Mouse (Mus musculus) heart, postnatal 0 days (tissue): ENCODE measurements around the gene D630039A03Rik. TPM values are rescaled to one million over a fixed set of nuclear protein-coding genes. Genes with fewer than 3 reads are reported as not detected.

Source experiments
- ATAC-seq: fragments of 200-750 bp; cut with Nextera tagmentation; 2 replicates; pipeline ENCODE4 v1.8.0; 2017; ENCODE audit warnings: low read depth, moderate number of reproducible peaks, moderate library complexity; ENCODE audit not compliant: insufficient read depth
- DNase-seq: peaks from one replicate; pipeline ENCODE4 v3.0.0-alpha.2; 2016; ENCODE audit warnings: low spot score
- H3K27ac ChIP-seq: fragments of 300-500 bp; sonication (generic); 2 replicates; pipeline ENCODE4 v1.5.1; 2014; ENCODE audit warnings: low read depth, mild to moderate bottlenecking
- H3K27me3 ChIP-seq: fragments of 300-500 bp; sonication (generic); 2 replicates; pipeline ENCODE4 v1.6.1; 2014; ENCODE audit warnings: low read length, mixed read lengths; ENCODE audit not compliant: control insufficient read depth, insufficient read depth
- H3K36me3 ChIP-seq: fragments of 300-500 bp; sonication (generic); replicated peaks from 2 replicates; pipeline ENCODE4 v1.6.1; 2014; ENCODE audit warnings: low read length, mixed read lengths; ENCODE audit not compliant: control insufficient read depth, insufficient read depth
- H3K4me1 ChIP-seq: fragments of 300-500 bp; sonication (generic); 2 replicates; pipeline ENCODE4 v1.6.1; 2014; ENCODE audit warnings: antibody characterized with exemption; ENCODE audit not compliant: control insufficient read depth, insufficient read depth
- H3K4me2 ChIP-seq: fragments of 300-500 bp; sonication (generic); 2 replicates; pipeline ENCODE4 v1.6.1; 2014; ENCODE audit warnings: low read depth, mild to moderate bottlenecking, low read length, moderate library complexity
- H3K4me3 ChIP-seq: fragments of 300-500 bp; sonication (generic); 2 replicates; pipeline ENCODE4 v1.5.1; 2014; ENCODE audit warnings: low read depth, low read length
- H3K9ac ChIP-seq: fragments of 300-500 bp; sonication (generic); replicated peaks from 2 replicates; pipeline ENCODE4 v1.6.1; 2014; ENCODE audit warnings: low read depth, low read length, mixed read lengths
- H3K9me3 ChIP-seq: fragments of 300-500 bp; sonication (generic); replicated peaks from 2 replicates; pipeline ENCODE4 v1.6.1; 2016; ENCODE audit warnings: low read length; ENCODE audit not compliant: control insufficient read depth
- CTCF ChIP-seq: IDR thresholded peaks from 2 replicates; pipeline ENCODE4 v1.5.1; 2016; ENCODE audit warnings: antibody characterized with exemption, control low read depth, low read depth
- EP300 ChIP-seq: IDR thresholded peaks from 2 replicates; pipeline ENCODE4 v1.6.1; 2016; ENCODE audit warnings: antibody characterized with exemption, low read depth
- WGBS: fragments of 180-500 bp; shearing (Covaris S2); extraction: QIAGEN DNeasy Blood & Tissue Kit; methylation state at CpG from one replicate; pipeline ENCODE4 v1.1.7; 2014; 5-methylcytosine and 5-hydroxymethylcytosine counted together
- polyA plus RNA-seq: library from polyadenylated mRNA; unstranded; fragments of >200 nt; fragmentation: Nextera tagmentation; extraction: Ambion mirVana; gene quantifications from 2 replicates; pipeline ENCODE4 v1.2.1, GENCODE M21; 2015
- total RNA-seq: library from RNA; depleted of rRNA; stranded (reverse); fragments of >200 nt; gene quantifications from 2 replicates; pipeline ENCODE4 v1.2.3, GENCODE M21; 2014; ENCODE audit warnings: low replicate concordance

Gene D630039A03Rik
- total and polyA plus RNA-seq, 2 experiments from 2014 or later: 0.08 TPM; not detected in 1

GRCm38 (mm10) chr4:57879804-57880357, 36.2 kb downstream of the D630039A03Rik start:
- DNase-seq (peak; percentile 76), ATAC-seq (no peak)
- Histone ChIP-seq H3K4me2 (no peak overlapping the region), H3K9ac (no peak overlapping the region), H3K27ac (no peak overlapping the region), H3K27me3 (no peaks in the 10 kb centered on the region), H3K9me3 (no peaks in the 10 kb centered on the region), H3K36me3 (peaks cover 19% of the 10 kb centered on the region), H3K4me3 (no peak overlapping the region), H3K4me1 (peaks cover 26% of the 10 kb centered on the region)
- WGBS: 21% methylated on average over 6 of the region's 6 CpGs
- no peak for TF ChIP-seq EP300
- TF ChIP-seq CTCF: peak; percentile 88

- TF ChIP-seq CTCF (no peak), EP300 (no peak)
- ATAC-seq (no peak), DNase-seq (no peak)
- H3K36me3 ChIP-seq: peaks cover 19% of the 10 kb centered on the region
- H3K27me3 ChIP-seq: no peaks in the 10 kb centered on the region
- H3K4me1 ChIP-seq: peaks cover 20% of the 10 kb centered on the region
- no peaks in the 10 kb centered on the region for H3K9me3 ChIP-seq
- no peak overlapping the region for H3K4me2 ChIP-seq
- no peak overlapping the region for H3K4me3 ChIP-seq
- no peak overlapping the region for H3K9ac ChIP-seq
- 85% methylated on average over 5 of the region's 5 CpGs for WGBS
- no peak overlapping the region for H3K27ac ChIP-seq
Measured at GRCm38 (mm10) chr4:57879137-57879536, 37.0 kb downstream of the D630039A03Rik start.

GRCm38 (mm10) chr4:57867454-57867853, 48.6 kb downstream of the D630039A03Rik start:
- no peak for DNase-seq
- no peak overlapping the region for H3K9ac ChIP-seq
- TF ChIP-seq CTCF: no peak
- TF ChIP-seq EP300: no peak
- 0 out of 2 replicates have a peak overlapping the region, but pooled peaks have one; percentile 43 for H3K27ac ChIP-seq
- 56% methylated on average over 10 of the region's 10 CpGs for WGBS
- H3K4me2 ChIP-seq: peak overlapping the region; percentile 18; the same call in 1 of the 2 replicates
- no peaks in the 10 kb centered on the region for H3K9me3 ChIP-seq
- peaks cover 20% of the 10 kb centered on the region for H3K4me1 ChIP-seq
- ATAC-seq: no peak
- H3K27me3 ChIP-seq: no peaks in the 10 kb centered on the region
- no peak overlapping the region for H3K4me3 ChIP-seq
- H3K36me3 ChIP-seq: peaks cover 5% of the 10 kb centered on the region; the same call in 1 of the 2 replicates

- 50% methylated on average over 9 of the region's 9 CpGs for WGBS
- Histone ChIP-seq H3K9ac (no peak overlapping the region; the same call in 1 of the 2 replicates), H3K4me3 (no peak overlapping the region)
Measured at GRCm38 (mm10) chr4:57866990-57867389, 49.1 kb downstream of the D630039A03Rik start.

GRCm38 (mm10) chr4:57866088-57866487, 50.0 kb downstream of the D630039A03Rik start:
- ATAC-seq (peak; percentile 63), DNase-seq (peak; percentile 54)
- WGBS: 24% methylated on average over 2 of the region's 2 CpGs
- peak overlapping the region; percentile 49; the same call in 1 of the 2 replicates for H3K27ac ChIP-seq
- H3K4me2 ChIP-seq: no peak overlapping the region
- H3K9ac ChIP-seq: no peak overlapping the region
- peaks cover 30% of the 10 kb centered on the region for H3K4me1 ChIP-seq
- peaks cover 5% of the 10 kb centered on the region; the same call in 1 of the 2 replicates for H3K36me3 ChIP-seq
- no peak overlapping the region for H3K4me3 ChIP-seq
- H3K27me3 ChIP-seq: no peaks in the 10 kb centered on the region
- no peaks in the 10 kb centered on the region for H3K9me3 ChIP-seq
- TF ChIP-seq EP300: no peak
- TF ChIP-seq CTCF: no peak

More at GRCm38 (mm10) chr4:57866990-57867389, 49.1 kb downstream of the D630039A03Rik start:
- TF ChIP-seq EP300 (no peak), CTCF (no peak)
- ATAC-seq (no peak), DNase-seq (no peak)
- H3K27ac ChIP-seq: peak overlapping the region; percentile 43; the same call in 1 of the 2 replicates
- H3K4me1 ChIP-seq: peaks cover 25% of the 10 kb centered on the region
- no peaks in the 10 kb centered on the region for H3K9me3 ChIP-seq
- peak overlapping the region; percentile 18; the same call in 1 of the 2 replicates for H3K4me2 ChIP-seq
- no peaks in the 10 kb centered on the region for H3K27me3 ChIP-seq
- H3K36me3 ChIP-seq: peaks cover 5% of the 10 kb centered on the region; the same call in 1 of the 2 replicates
